Mouse (Mus musculus) heart, embryonic 11.5 days (tissue): ENCODE data around the gene B4gat1. TPM values are rescaled to one million over a fixed set of nuclear protein-coding genes. Genes with fewer than 3 reads are reported as not detected.
"Not testable (repeated sequence)": the region's sequence is repeated elsewhere in the genome, so short reads cannot be mapped to it uniquely, and the experiment has no call there.

Source experiments
- ATAC-seq: fragments of 200-750 bp; cut with Nextera tagmentation; replicated peaks from 2 replicates; pipeline ENCODE4 v1.8.0; 2017; ENCODE audit warnings: moderate library complexity; ENCODE audit not compliant: insufficient number of reproducible peaks, low FRiP score, low TSS enrichment
- H3K27ac ChIP-seq: fragments of 300-500 bp; sonication (generic); 2 replicates; pipeline ENCODE4 v1.5.1; 2014; ENCODE audit warnings: mild to moderate bottlenecking, low read depth, low read length
- H3K27me3 ChIP-seq: fragments of 300-500 bp; sonication (generic); 2 replicates; pipeline ENCODE4 v1.6.1; 2014; ENCODE audit warnings: mild to moderate bottlenecking, low read length, mixed read lengths; ENCODE audit not compliant: control insufficient read depth, insufficient read depth
- H3K36me3 ChIP-seq: fragments of 300-500 bp; sonication (generic); 2 replicates; pipeline ENCODE4 v1.6.1; 2014; ENCODE audit warnings: mild to moderate bottlenecking, low read length, moderate library complexity, mixed read lengths; ENCODE audit not compliant: control insufficient read depth, insufficient read depth
- H3K4me1 ChIP-seq: fragments of 300-500 bp; sonication (generic); 2 replicates; pipeline ENCODE4 v1.6.1; 2014; ENCODE audit warnings: low read length; ENCODE audit not compliant: control insufficient read depth, insufficient read depth
- H3K4me2 ChIP-seq: fragments of 300-500 bp; sonication (generic); 2 replicates; pipeline ENCODE4 v1.6.1; 2014; ENCODE audit warnings: mild to moderate bottlenecking, moderate library complexity
- H3K4me3 ChIP-seq: fragments of 300-500 bp; sonication (generic); 2 replicates; pipeline ENCODE4 v1.5.1; 2014; ENCODE audit warnings: low read depth, low read length
- H3K9ac ChIP-seq: fragments of 300-500 bp; sonication (generic); 2 replicates; pipeline ENCODE4 v1.6.1; 2014; ENCODE audit warnings: mild to moderate bottlenecking, low read depth, low read length, moderate library complexity
- H3K9me3 ChIP-seq: fragments of 300-500 bp; sonication (generic); replicated peaks from 2 replicates; pipeline ENCODE4 v1.6.1; 2016; ENCODE audit warnings: low read length; ENCODE audit not compliant: control insufficient read depth
- WGBS: fragments of 180-500 bp; shearing (Covaris S2); extraction: QIAGEN DNeasy Blood & Tissue Kit; methylation state at CpG from one replicate; pipeline ENCODE4 v1.1.7; 2014; ENCODE audit not compliant: insufficient replicate concordance; 5-methylcytosine and 5-hydroxymethylcytosine counted together
- polyA plus RNA-seq: library from polyadenylated mRNA; unstranded; fragments of >200 nt; fragmentation: Nextera tagmentation; extraction: Ambion mirVana; gene quantifications from 2 replicates; pipeline ENCODE4 v1.2.1, GENCODE M21; 2014

Gene B4gat1
- polyA plus RNA-seq, 1 experiment from 2014 or later, result 37.4 TPM

DNA sequence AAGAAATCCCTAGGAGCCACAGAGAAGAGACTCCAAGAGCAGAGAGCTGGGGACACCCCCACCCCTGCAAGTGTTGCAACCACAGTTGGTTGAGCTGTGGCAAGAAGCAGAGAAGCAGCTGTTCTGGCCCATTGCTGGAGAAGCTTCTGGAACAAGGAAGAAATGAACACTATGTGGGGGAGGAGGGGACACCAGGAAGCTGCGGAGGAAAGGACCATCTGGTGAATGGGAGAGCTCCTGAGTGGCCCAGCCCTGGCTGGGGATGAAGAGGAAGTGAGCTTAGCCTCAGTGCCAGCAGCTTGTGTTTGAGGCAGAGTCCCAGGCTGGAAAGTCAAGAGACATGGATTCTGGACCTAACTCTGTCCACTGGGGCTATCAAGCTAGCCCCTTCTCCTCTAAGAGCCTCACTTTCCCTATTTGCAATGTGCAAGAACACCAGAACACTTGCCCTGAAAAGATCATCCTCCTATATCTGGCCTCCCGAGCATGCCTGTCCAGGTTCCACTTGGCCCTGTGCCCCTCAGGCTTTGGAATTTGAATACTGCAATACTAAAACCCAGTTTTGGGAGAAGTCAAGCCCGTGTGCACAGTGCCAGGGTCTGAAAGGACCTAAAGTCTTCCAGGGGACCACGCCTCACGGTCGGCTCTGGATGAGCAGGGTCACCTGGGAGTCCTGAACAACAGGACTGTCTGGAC is 39.0 kb upstream of the B4gat1 start:
- H3K27ac ChIP-seq, result no peak overlapping the region
- H3K36me3 ChIP-seq, result no peaks in the 10 kb centered on the region
- H3K9ac ChIP-seq, result no peak overlapping the region
- WGBS, result 62% methylated on average over 6 of the region's 6 CpGs
- no peaks in the 10 kb centered on the region for H3K9me3 ChIP-seq
- H3K4me3 ChIP-seq, result no peak overlapping the region
- H3K4me2 ChIP-seq, result peak overlapping the region; percentile 27
- peaks cover 11% of the 10 kb centered on the region for H3K4me1 ChIP-seq
- H3K27me3 ChIP-seq, result peaks cover 9% of the 10 kb centered on the region; the same call in 1 of the 2 replicates
- no peak for ATAC-seq

DNA sequence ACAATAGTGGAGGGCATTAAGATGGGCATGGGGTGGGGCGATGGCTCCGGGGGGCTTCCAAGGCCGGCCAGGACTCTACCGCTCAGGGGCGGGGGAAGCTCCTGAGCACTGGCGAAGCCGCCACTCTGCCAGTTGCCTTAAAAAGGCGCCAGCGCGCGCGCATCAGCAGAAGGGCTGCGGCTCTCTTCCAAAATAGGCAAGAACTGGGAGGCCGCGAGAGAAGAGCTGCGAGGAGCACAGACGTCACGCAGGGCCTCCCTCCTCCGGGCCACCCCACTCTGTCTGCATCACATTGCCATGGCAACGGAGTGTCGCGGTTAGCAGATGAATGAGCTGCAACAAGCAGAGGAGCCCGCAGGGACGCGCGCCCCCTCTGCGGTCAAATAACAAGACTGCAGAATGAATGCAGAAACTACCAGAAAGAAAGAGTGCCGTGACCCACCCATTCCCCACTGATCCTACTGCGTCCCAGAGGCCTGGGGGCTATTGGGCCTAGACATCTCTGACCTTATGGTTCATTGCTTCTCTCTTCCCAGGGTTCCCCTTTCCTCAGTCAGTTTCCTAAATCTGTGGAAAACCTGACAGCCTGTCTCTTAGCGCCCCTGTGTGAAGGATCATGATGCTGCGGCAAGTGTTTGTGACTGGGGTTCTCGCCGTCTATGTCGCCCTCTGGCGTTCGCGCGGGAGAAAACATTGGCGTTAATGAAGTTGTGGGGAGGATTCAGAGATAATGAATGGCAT is 36.8 kb upstream of the B4gat1 start:
- Histone ChIP-seq H3K9ac (0 out of 2 replicates have a peak overlapping the region, but pooled peaks have one; percentile 0), H3K27ac (peak overlapping the region; percentile 30), H3K9me3 (no peaks in the 10 kb centered on the region), H3K4me2 (peak overlapping the region; percentile 63), H3K36me3 (no peaks in the 10 kb centered on the region), H3K4me1 (peaks cover 11% of the 10 kb centered on the region; the same call in 1 of the 2 replicates), H3K4me3 (peak overlapping the region; percentile 33), H3K27me3 (peaks cover 9% of the 10 kb centered on the region; the same call in 1 of the 2 replicates)
- WGBS, result 1% methylated on average over 39 of the region's 39 CpGs
- peak; percentile 84 for ATAC-seq

DNA sequence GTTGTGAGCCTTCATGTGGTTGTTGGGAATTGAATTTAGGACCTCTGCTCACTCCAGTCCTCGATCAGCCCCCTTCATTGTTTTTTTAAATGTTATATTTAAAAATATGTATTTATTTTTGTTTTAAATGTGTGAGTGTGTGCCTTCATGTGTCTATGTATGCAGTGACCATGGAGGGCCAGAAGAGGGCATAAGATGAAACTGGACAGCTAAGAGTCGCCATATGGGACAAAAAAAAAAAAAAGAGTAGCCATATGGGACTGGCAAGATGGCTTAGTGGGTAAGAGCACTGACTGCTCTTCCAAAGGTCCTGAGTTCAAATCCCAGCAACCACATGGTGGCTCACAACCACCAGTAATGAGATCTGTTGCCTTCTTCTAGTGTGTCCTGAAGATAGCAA is 35.0 kb upstream of the B4gat1 start:
- H3K9me3 ChIP-seq, H3K27me3 ChIP-seq, ATAC-seq, H3K4me3 ChIP-seq, H3K9ac ChIP-seq, H3K4me2 ChIP-seq, H3K36me3 ChIP-seq, H3K27ac ChIP-seq: not testable (repeated sequence)
- WGBS, result 49% methylated on average over 2 of the region's 2 CpGs
- peaks cover 11% of the 10 kb centered on the region; the same call in 1 of the 2 replicates for H3K4me1 ChIP-seq

DNA sequence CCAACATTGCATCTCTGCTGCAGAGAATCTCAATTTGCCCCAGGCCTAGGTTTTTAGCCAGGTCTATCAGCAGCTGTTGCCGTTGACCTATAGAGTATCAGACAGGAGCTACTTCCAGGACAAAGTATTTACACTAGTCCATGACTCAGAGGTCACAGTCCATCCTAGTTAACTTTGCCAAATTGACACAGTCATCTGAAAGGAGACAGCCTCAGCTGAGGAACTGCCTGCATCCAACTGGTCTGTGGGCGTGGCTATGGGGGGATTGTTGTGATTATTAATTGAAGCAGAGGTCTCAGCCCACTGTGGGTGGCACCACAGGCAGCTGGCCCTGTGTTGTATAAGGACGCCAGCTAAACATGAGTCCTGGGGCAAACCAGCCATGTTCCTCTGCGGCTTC is 33.7 kb upstream of the B4gat1 start:
- H3K27me3 ChIP-seq, result peaks cover 9% of the 10 kb centered on the region; the same call in 1 of the 2 replicates
- 63% methylated on average over 4 of the region's 4 CpGs for WGBS
- H3K4me1 ChIP-seq, result peaks cover 3% of the 10 kb centered on the region; the same call in 1 of the 2 replicates

DNA sequence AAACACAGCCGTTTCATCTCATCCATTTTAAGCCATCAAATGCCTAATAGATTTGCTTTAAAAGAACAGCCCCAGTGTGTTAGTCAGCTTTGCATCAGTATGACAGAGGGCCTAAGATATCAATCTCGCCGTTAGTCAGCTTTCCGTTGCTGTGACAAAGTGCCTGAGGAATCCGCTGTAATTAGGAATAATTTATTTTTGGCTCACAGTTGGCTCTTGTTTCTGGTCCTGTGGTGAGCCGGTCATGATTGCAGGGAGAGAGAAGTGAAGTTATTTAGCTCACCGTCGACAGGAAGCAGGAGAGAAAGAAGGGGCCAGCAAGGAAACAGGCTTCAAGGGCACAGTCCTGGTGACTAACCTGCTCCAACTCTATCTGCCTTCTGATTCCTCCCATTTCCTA is 25.5 kb upstream of the B4gat1 start:
- Histone ChIP-seq H3K4me2 (no peak overlapping the region), H3K36me3 (no peaks in the 10 kb centered on the region), H3K4me1 (peaks cover 11% of the 10 kb centered on the region; the same call in 1 of the 2 replicates), H3K9ac (no peak overlapping the region), H3K4me3 (no peak overlapping the region), H3K9me3 (no peaks in the 10 kb centered on the region), H3K27me3 (no peaks in the 10 kb centered on the region), H3K27ac (no peak overlapping the region)
- ATAC-seq, result no peak
- WGBS, result 46% methylated on average over 8 of the region's 8 CpGs

More for the DNA sequence above, 33.7 kb upstream of the B4gat1 start:
- no peak overlapping the region for H3K4me3 ChIP-seq
- H3K4me2 ChIP-seq, result no peak overlapping the region
- no peaks in the 10 kb centered on the region for H3K9me3 ChIP-seq
- no peaks in the 10 kb centered on the region for H3K36me3 ChIP-seq
- H3K9ac ChIP-seq, result no peak overlapping the region
- H3K27ac ChIP-seq, result no peak overlapping the region
- no peak for ATAC-seq

DNA sequence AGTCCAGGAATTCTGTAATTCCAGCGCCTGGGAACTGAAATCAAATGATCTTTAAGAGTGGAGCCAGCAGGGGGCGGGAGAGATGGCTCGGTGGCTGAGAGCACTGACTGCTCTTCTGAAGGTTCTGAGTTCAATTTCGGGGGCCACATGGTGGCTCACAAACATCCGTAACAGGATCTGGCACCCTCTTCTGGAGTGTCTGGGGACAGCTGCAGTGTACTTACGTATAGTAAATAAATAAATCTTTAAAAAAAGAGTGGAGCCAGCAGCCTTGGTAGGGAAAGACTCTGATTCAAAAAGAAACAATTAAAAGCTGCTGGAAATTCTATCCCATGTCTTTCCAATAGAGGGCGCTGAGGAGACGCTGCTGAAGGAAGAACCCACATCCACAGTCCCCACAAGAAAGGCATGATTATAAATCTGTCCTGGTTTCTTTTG is 23.6 kb upstream of the B4gat1 start:
- no peaks in the 10 kb centered on the region for H3K9me3 ChIP-seq
- WGBS, result 20% methylated on average over 8 of the region's 8 CpGs
- H3K4me2 ChIP-seq, result no peak overlapping the region
- no peak overlapping the region for H3K4me3 ChIP-seq
- no peaks in the 10 kb centered on the region for H3K27me3 ChIP-seq
- H3K4me1 ChIP-seq, result peaks cover 11% of the 10 kb centered on the region; the same call in 1 of the 2 replicates
- H3K36me3 ChIP-seq, result no peaks in the 10 kb centered on the region
- ATAC-seq, result no peak
- H3K9ac ChIP-seq, result no peak overlapping the region; the same call in 1 of the 2 replicates
- no peak overlapping the region for H3K27ac ChIP-seq

DNA sequence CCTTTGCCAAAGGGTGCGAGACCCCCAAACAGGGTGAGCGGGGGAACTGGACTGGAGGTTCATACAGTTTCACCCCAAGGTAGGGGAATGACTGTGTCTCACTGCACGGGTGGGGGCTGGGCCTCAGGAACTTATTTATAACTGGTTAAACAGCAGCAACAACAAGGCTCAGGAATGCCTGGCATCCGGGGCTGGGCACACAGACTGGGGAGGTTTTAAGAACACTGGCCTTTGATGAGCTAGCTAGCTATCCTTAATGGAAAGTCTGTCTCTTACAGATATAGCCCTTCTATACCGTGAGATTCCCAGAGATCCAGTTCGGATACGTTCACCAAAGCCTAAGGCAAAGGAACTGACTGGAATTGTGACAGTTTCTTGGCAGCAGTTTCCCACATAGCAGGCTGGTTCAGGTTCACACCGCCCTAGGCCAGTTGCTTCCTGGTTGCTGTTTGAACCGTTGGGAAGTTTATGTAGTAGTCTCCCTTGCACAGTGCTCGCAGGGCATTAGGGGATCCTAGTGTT is 22.3 kb upstream of the B4gat1 start:
- ATAC-seq, result peak; percentile 67; the same call in 1 of the 2 replicates
- peak overlapping the region; percentile 36; the same call in 1 of the 2 replicates for H3K9ac ChIP-seq
- H3K9me3 ChIP-seq, result no peaks in the 10 kb centered on the region
- H3K27me3 ChIP-seq, result no peaks in the 10 kb centered on the region
- no peak overlapping the region for H3K4me3 ChIP-seq
- no peaks in the 10 kb centered on the region for H3K36me3 ChIP-seq
- 24% methylated on average over 10 of the region's 10 CpGs for WGBS
- H3K27ac ChIP-seq, result peak overlapping the region; percentile 95
- peak overlapping the region; percentile 56 for H3K4me2 ChIP-seq
- peaks cover 11% of the 10 kb centered on the region; the same call in 1 of the 2 replicates for H3K4me1 ChIP-seq

DNA sequence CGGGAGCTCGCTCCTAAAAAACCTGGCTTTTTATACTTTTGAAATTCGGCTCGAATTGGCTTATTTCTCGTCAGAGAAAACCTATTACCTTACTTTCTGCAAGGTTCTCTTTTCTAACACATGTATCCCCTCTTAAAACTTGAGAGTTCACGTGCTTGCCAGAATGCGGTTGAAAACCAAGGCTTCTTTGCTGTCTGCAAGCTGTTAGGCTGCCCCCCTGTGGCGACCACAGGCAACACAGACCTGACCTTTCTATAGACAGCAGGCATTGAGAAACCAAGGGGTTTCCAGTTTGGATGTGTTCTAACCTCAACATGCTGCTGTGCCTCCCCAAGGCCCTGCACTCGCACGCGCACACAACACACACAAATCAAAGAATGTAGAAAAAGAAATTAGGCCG is 21.8 kb upstream of the B4gat1 start:
- 15% methylated on average over 12 of the region's 12 CpGs for WGBS
- peaks cover 11% of the 10 kb centered on the region; the same call in 1 of the 2 replicates for H3K4me1 ChIP-seq
- ATAC-seq, result no peak
- H3K9ac ChIP-seq, result 0 out of 2 replicates have a peak overlapping the region, but pooled peaks have one; percentile 36
- no peak overlapping the region for H3K4me3 ChIP-seq
- H3K27ac ChIP-seq, result peak overlapping the region; percentile 95
- no peaks in the 10 kb centered on the region for H3K36me3 ChIP-seq
- H3K4me2 ChIP-seq, result peak overlapping the region; percentile 56
- H3K27me3 ChIP-seq, result no peaks in the 10 kb centered on the region
- no peaks in the 10 kb centered on the region for H3K9me3 ChIP-seq
